Mouse (Mus musculus) kidney, postnatal 4 days (tissue): ENCODE data around the gene Celf2.
A peak's percentile ranks its signal among the peaks of the same experiment; 100 is the strongest.
"Not testable (repeated sequence)": the region's sequence is repeated elsewhere in the genome, so short reads cannot be mapped to it uniquely, and the experiment has no call there.

Experiments
- DNase-seq, 2 experiments: peaks; one replicate each; pipeline ENCODE4 v3.0.0; 2021; ENCODE audit warnings: mixed read lengths in 2 of 2

The Celf2 gene

DNA sequence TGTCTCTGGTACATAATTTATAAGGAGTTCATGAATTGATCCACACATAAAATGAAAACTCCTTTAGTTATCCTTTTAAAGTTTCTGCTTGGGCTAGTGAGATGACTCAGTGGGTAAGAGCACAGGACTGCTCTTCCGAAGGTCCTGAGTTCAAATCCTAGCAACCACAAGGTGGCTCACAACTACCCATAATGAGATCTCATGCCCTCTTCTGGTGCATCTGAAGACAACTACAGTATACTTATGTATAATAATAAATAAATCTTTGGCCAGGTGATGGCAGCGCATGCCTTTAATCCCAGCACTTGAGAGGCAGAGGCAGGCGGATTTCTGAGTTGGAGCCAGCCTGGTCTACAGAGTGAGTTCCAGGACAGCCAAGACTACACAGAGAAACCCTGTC is 934.0 kb downstream of the Celf2 start:
- not testable (repeated sequence) for DNase-seq

DNA sequence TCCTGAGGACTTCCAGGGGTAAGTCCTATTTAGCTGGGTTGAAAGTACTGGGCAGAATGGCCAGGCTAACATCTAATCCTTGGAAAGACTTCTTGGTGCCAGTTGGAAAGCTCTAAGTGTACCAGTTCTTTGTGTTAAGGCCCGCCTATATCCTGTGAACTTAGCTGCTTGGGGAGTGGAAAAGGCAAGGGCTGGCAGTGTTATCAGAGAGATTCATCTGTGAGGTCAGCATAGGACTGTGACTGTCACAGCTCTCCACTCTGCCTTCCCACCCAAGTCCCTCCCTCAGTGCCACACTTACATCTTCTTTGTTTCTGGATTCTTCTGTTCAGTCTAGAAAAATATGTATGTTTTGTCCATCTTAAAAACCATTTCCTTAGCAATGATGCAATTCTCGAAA is 935.7 kb downstream of the Celf2 start:
- DNase-seq, result no peak

GRCm38 (mm10) chr2:6572976-6573375 is 936.4 kb downstream of the Celf2 start:
- DNase-seq, result no peak

GRCm38 (mm10) chr2:6569040-6569542 is 940.3 kb downstream of the Celf2 start:
- no peak for DNase-seq

- no peak for DNase-seq
Measured at GRCm38 (mm10) chr2:6565175-6565574, 944.2 kb downstream of the Celf2 start.

- no peak for DNase-seq
Measured at GRCm38 (mm10) chr2:6561337-6561736, 948.0 kb downstream of the Celf2 start.

- no peak for DNase-seq
Measured at GRCm38 (mm10) chr2:6560802-6561201, 948.6 kb downstream of the Celf2 start.

DNA sequence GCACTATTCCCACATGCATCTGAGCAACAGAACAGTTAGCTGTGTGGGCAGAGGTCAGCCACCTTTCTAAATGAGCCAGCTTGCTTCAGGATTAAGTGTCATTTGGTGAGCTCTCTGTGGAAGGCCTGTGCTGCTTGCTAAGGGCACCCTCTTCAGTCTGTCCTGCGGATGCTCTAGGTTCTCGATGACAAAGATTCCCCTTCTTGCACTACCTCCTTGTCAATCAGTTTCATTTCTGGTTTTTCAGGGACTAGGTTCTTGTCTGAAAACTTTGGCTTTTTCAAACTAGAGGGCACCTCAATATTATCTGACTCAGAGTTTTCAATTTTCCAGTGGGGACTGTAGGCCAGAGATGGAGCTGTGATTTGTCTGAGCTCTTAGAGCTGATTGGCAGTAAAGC is 949.8 kb downstream of the Celf2 start:
- no peak for DNase-seq

DNA sequence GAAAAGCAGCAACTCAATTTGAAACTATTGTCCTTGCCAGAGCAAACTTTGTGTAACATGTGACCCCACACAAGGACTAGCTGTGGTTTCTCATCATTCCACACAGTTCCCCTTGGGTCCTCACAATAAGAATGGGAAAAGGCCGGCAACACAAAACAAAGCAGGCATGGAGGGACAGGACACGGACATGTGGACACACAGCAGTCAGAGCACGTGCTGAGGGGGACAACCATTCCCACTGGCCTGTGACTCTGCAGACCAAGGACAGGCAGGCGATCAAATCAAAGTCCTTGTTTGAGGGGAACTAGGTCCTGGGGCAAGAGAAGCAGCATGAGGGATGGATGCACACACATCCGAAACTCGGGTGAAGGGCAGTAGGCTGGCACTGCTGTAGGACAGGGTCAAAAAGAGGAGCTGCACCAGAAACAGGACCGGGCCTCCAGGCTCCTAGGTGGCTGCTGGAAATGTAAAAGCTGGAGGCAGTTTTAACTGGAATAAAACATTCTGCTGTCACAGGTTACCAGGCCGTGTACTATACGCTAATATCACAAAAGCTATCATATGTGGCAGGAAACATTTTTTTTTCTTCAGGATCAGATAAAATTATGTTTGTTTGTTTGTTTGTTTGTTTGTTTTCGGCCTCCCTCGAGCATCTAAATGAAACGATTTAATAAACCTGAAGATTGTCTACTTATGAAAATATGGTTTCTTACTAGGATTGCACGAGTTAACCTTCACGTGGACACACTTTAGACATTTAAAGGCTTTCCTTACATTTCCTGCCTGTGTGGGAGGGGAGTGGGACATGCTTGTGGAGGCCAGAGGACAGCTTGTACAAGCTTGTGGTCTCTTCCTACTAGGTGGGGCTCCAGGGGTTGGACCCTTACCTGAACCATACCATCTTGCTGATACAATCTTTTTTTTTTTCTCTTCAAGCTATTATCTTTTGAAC is 950.8 kb downstream of the Celf2 start:
- DNase-seq, result no peak

- DNase-seq, result no peak
Measured at GRCm38 (mm10) chr2:6557749-6558148, 951.6 kb downstream of the Celf2 start.

- no peak for DNase-seq
Measured at GRCm38 (mm10) chr2:6556913-6557312, 952.5 kb downstream of the Celf2 start.

- DNase-seq, result no peak
Measured at GRCm38 (mm10) chr2:6553656-6554055, 955.7 kb downstream of the Celf2 start.

DNA sequence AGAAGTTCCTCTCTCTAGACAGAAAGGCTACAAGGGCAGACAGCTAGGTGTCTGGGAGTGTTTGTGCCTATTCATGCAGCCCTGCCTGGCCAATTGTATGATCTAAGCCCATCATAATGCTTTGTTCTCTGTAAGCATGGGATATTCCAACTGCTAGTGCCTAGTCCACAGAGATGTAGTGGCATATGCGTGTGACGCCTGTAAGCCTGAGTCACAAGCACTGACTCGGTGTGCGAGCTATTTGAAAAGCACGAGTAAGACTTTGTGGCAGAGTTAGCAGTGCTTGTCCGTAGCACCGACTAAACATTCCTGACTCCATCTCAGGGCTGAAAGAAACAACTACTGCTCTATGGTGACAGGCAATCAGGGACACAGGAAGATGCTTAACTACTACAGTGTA is 960.1 kb downstream of the Celf2 start:
- no peak for DNase-seq

DNA sequence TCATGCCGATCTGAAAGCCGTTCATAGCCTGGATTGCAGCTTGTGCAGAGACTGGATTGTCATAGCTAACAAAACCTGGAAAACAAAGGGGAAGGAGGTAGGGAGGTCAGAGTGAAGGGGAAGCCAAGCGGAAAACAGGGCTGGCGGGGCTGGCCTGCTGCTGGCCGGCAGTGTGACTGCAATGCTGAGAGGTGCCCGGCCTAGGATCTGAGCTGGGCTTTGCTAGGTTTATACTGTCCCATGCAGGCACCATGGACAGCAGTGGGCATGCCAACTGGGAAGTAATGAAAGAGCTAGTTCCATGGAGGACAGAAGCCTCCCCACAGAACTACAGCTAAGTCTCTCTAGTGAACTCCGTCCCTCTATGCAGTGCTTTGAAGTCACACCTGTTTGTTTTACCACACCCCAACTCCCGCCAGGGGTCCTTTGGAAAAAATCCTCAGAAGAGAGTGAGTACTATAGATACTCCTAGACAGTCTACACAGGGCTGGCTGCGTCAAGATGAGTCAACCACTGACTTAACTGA is 962.2 kb downstream of the Celf2 start:
- peak; percentile 61 to 69 for DNase-seq

DNA sequence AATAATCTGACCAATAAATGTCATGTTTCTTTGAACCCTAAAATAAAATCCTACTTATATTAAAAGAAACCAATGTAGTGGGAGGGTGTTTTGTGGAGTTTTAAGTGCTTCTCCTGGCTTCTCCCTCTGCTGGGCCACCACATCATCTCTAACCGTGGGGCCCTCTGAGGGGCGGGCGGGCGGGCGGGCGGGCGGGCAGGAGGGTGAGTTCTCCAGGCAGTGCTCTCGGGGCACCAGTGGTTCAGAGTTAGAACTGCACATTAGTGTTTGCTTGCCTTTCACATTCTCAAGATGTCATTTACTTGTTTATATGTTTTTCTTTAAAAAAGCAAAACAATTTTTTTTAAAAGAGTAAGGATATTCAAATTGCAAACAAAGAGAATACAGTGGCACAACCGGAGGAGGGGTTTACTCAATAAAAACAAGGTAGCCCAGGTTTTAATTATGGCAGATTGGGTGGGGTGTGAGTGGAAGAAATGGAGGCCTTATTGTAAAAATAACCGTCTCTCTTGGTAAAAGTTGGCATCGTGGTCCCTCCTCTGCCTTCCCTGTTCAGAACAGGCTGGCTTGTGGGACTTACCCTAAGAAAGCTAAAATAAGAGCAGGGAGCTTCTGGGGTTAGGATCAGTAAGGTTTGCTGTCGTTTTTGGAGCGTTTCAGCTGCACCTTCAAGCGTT is 962.8 kb downstream of the Celf2 start:
- no peak for DNase-seq

GRCm38 (mm10) chr2:6545127-6545931 is 964.0 kb downstream of the Celf2 start:
- peak; percentile 47 to 55 for DNase-seq

DNA sequence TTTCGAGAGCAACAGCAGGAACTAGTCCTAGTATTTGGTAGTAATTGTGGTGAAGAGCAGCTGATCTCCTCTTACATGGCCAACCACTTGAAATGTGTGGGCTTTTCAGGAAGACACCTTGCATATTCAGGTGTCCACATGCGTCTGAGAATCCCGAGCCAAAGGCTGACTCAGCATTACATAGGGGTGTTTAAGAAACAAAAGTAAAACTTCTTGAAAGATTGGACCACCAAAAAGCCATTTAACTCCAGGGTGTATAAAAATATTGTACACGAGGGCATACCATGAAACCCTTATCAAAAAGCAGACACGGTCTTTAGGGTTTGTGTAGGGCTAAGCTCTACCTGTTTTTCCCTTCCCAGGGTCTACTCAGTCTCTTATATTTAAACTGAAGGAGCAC is 965.7 kb downstream of the Celf2 start:
- DNase-seq, result no peak

- DNase-seq, result no peak
Measured at GRCm38 (mm10) chr2:6542556-6543180, 966.7 kb downstream of the Celf2 start.

- no peak for DNase-seq
Measured at GRCm38 (mm10) chr2:6540825-6541224, 968.5 kb downstream of the Celf2 start.

GRCm38 (mm10) chr2:6540092-6540491 is 969.3 kb downstream of the Celf2 start:
- peak; percentile 28 to 38 for DNase-seq

- no peak for DNase-seq
Measured at GRCm38 (mm10) chr2:6538500-6538899, 970.9 kb downstream of the Celf2 start.

GRCm38 (mm10) chr2:6538031-6538430 is 971.3 kb downstream of the Celf2 start:
- DNase-seq, result no peak
